Mouse (Mus musculus) cerebellum, postnatal 10 days (tissue): ENCODE results near the gene Vamp3.

Source experiments
- DNase-seq, 2 experiments: peaks; one replicate each; pipeline ENCODE4 v3.0.0; 2021; ENCODE audit warnings: mixed read lengths in 2 of 2

Vamp3 gene

DNA sequence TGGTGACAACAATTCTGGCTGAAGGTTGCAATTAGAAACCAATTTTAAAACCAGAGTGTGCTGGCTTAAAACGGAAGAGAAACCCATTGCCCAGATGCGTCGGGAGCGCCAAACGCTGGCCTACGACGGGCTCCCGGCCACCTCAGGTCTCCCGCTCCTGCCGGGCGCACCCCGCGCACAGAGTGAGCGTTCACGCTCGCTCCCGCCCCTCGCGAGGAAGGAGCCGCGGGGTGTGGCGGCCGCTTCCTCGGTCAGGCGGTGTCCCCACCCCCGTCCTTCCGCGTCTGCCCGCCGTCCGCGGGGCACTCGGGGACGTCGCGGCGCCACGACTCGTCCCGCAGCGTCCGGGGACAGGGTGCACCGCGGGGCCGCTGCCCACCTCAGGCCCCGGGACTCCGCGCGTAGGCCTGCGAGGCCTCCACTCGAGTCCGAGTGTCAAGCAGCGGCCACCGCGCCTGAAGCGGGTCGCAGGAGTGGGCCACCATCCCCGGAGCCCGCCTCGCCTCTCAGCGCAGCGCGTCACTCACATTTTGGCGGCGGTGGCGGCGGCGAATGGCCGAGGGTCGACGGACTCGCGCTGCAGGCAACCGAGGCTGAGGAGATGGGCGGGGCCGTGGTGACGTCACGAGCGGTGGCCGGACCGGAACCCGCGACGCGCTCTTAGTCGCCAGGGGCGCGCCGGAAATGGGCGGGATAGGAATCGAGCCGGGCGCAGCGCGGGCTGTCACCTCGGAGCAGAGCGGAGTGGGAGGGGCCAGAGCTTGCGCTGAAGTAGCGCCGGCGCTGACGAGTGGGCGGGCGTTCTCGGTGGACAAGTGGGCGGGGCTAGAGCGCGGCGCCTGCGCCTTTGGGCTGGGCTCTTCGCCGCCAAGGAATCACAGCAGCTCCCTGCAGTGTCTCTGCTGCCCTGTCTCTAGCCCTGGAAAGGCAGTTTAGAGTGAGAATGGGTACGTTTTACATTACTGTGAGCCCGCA lies at the start of gene Vamp3:
Gene Vamp3 (minus strand): TSS at position 617 of the 975 bp plus-strand sequence.
- DNase-seq = peak; percentile 100

- no peak for DNase-seq
Measured at GRCm38 (mm10) chr4:151106468-151106867, 48.7 kb upstream of the Vamp3 start.

DNA sequence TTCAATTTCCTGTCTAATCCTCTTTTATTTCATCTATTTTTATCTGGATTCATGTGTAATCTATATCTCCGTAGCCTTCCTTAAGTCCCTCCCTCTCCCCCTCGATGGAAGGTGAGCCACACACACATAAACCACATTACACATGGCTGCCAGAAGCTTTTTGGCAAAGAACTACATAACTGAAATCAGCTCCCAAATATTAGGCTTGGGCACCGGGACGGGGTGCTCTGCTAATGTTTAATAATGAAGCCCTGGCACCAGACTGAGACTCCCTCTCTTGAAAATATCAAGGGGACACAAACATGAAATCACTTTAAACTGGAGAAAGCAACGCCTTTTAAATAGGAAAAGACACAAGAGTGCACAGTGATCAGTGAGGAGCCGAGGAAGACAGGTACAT lies 48.1 kb upstream of the Vamp3 start:
- peak in 1 of 2 experiments; percentile 62 for DNase-seq

DNA sequence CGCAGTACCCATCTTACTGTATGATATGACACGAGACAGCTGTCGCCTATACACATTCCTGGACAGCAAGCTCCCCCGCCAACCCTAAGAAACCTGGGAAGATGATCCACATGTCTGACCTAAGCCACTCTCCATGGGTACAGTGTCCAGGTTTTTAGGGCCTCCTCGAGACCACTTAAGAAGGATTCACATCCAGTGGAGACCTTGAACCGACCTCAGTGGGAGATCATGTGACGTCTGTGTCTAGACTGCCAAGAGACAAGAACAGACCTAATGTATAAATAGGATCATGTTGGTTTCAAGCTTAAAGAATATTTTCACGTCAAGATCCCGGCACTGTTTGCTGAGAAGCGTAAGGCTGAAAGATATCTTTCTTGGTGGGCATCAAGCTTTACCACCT lies 46.4 kb upstream of the Vamp3 start:
- DNase-seq = no peak

GRCm38 (mm10) chr4:151103646-151104045 lies 45.9 kb upstream of the Vamp3 start:
- DNase-seq = peak; percentile 64 to 68

- peak in 1 of 2 experiments; percentile 29 for DNase-seq
Measured at GRCm38 (mm10) chr4:151097104-151097438, 39.3 kb upstream of the Vamp3 start.

DNA sequence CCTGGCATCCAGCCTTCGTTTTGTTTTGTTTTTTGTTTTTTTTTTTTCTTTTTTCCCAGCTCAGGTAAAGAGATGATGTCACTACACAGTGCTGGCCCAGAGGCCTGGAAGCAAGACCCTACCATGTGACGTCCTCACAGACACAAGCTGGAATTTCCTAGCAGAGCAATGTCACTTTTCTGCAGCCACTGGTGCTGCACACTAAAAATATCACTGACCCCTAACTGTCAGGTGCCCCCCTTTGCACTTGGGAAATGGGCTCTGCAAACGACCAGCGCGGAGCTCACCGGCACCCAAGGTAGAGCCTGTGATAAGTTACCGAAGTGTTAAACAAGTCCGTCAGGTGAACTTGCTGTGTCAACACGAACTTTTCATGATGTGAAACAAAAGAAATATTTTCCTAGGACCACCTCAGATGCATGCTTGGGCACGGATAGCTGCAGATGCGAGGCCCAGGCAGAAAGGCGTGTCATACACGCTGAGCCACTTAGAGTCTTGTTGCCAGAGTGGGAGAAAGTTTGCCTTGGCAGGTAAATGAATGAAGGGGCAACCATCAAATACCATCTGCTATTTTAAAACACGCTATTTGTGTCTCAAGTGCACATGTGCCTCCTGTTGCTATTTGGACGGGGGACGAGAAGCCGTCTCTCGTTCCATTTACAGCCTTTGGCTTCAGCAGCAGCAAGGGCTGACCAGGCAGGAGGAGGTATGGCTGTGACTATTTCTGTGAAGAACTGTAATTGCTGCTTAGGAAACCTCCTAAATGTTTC lies 38.8 kb upstream of the Vamp3 start:
- peak in 1 of 2 experiments; percentile 59 for DNase-seq

- DNase-seq = peak; percentile 75 to 89
Measured at GRCm38 (mm10) chr4:151095207-151095606, 37.4 kb upstream of the Vamp3 start.

GRCm38 (mm10) chr4:151089270-151089669 lies 31.5 kb upstream of the Vamp3 start, which contains the start of gene Gm13090:
Gene Gm13090 (plus strand): TSS chr4:151089570.
- no peak for DNase-seq

DNA sequence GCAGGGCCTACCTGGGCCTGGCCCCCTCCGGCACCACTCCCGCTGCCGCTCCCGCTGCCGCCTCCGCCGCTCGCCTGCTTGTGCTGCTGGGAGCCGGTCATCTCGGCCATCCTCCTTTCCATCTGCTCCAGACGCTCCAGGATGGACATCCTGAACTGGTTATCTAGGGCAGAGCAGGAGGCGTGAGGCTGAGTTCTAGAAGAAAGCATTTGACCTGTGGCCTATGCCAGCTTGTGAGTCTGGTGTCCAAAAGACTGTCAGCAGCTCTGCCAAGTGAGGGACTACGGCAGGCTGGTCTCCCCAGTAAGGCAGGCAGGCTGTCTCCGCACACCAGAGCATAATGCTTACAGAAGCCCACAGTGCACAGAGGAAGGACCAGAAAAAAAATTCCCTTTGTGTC lies 31.1 kb upstream of the Vamp3 start:
- peak; percentile 88 for DNase-seq

GRCm38 (mm10) chr4:151087358-151087757 lies 29.6 kb upstream of the Vamp3 start:
- DNase-seq = no peak

- no peak for DNase-seq
Measured at GRCm38 (mm10) chr4:151083027-151083426, 25.3 kb upstream of the Vamp3 start.

DNA sequence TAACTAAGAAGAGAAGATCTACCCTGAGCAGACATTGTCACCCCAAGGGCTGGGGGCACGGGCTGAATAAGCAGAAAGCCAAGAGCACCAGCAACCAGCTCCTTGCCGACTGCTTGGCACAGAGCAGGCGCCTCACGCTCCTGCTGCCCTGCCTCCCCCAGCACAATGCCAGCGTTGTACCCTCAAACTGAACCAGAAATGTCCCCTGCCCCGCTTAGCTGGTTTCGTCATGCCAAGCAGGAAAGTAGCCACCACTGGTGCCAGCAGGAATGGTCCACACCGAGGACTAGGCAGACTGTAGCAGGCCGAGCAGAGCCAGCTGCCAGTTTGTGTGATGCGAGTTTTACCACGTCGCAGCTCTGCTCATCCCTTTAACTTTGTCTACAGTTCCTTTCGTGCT lies 24.2 kb upstream of the Vamp3 start:
- no peak for DNase-seq

DNA sequence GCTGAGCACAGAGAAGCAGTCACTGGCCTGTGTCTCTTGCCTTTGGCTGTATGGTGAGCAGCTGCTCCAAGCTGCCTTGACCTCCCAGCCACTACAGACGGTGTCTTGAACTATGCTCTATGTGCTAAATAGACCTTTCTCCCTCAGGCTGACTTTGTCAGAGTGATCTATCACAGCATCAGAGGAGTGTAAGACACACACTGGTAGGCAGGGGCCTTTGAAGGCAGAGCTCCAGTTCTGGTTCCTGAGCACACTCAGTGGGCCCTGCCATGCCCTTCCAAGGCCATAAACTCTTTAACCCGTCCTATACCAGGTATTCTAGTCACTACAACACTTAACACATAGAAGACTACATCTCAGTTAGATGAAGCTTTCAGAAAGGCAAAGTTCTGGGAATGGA lies 23.6 kb upstream of the Vamp3 start:
- no peak for DNase-seq

- DNase-seq = no peak
Measured at GRCm38 (mm10) chr4:151074817-151075216, 17.1 kb upstream of the Vamp3 start.

DNA sequence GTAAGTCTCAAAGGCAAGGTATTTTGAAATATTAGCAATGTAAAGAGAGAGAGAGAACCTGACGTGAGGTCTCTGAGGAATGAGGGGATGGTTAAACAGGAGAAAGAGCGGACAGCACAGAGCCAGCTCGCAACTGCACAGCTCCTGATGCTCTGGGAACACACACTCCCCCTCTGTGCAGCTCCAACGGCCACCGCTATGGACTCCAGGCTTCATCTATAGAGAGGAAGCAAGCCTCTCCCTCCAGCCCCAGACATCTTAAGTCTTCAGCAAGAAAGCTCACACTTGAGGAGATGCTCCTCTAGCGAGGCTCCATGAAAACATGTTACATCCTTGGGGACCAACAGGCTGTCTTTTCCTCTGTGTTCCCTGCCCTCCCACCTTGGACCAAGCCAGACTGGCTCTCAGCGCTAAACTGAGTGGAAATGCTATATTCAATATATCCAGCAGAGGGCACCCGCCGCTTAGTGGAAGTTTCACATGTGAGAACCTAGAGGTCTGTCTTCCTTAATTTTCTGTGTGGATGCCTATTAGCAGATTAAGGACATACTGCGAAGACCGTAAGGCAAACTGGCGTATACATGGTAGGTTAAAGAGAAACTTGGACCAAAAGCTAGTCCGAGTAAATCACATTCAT lies 15.5 kb upstream of the Vamp3 start:
- DNase-seq = peak; percentile 92 to 96

DNA sequence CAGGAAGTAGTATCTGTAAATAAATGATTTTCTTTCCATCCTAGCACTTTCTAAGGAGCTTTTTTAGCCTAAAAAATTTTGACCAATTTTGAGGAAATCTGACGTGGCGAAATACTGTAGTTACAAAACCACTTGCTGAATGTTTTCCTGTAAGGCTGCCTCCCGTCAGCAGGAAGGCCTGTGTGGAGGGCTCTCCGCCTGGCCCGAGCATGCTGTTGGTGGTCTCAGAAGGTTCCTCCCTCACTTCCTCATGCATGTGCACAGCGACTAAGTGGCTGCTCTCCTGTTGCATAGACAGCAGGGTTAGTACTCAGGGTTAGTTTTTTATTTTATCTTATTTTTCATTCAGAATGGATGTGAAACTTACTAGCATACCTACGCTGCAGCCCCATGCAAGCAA lies 13.2 kb upstream of the Vamp3 start:
- no peak for DNase-seq

- no peak for DNase-seq
Measured at GRCm38 (mm10) chr4:151068751-151069150, 11.0 kb upstream of the Vamp3 start.

GRCm38 (mm10) chr4:151059566-151059965 lies 1.8 kb upstream of the Vamp3 start:
- peak; percentile 52 for DNase-seq

GRCm38 (mm10) chr4:151058634-151059033 lies 871 bp upstream of the Vamp3 start:
- DNase-seq = peak in 1 of 2 experiments; percentile 30

GRCm38 (mm10) chr4:151051162-151051561 lies 6.6 kb downstream of the Vamp3 start:
- DNase-seq = no peak

- peak in 1 of 2 experiments; percentile 24 for DNase-seq
Measured at GRCm38 (mm10) chr4:151046524-151046923, 11.2 kb downstream of the Vamp3 start.

DNA sequence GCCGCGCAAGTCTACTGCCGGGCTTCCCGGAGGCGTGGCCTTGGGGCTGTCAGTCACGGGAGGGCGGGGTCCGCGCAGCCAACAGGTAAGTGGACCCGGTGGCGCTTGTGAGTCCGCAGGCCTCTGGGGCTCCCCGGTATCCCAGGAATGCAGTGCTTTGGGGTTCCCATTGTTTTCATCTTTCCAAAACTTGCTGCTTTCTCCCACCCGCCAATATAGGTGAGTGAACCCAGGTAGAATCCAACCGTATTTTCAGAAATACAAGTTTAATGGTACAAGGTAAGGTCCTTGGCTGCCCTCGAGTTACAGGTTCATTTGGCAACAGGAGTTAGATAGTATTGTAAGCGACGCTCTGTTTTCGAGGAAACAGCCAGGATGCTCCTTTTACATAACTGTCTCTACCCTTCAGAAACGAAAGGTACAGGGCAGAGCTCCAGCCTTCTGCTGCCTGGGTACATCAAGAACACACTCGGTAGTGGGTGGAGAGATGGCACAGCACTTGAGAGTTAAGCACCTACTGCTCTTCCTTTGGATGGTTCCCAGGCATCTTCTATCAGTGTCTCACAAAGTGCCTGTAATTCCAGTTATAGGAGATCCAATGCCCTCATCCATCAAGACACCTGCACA lies 12.7 kb downstream of the Vamp3 start:
- peak in 1 of 2 experiments; percentile 19 for DNase-seq
